Mouse (Mus musculus) stomach, postnatal 0 days (tissue): ENCODE results near the gene Clnk. TPM values are rescaled to one million over a fixed set of nuclear protein-coding genes. Genes with fewer than 3 reads are reported as not detected.

ENCODE experiments used
- ATAC-seq: fragments of 200-750 bp; cut with Nextera tagmentation; 2 replicates; pipeline ENCODE4 v1.8.0; 2017; ENCODE audit not compliant: low FRiP score, low TSS enrichment
- DNase-seq: peaks from one replicate; pipeline ENCODE4 v3.0.0-alpha.2; 2016; ENCODE audit warnings: low spot score
- H3K27ac ChIP-seq: fragments of 300-500 bp; sonication (generic); replicated peaks from 2 replicates; pipeline ENCODE4 v1.5.1; 2014; ENCODE audit warnings: mild to moderate bottlenecking, control low read depth
- H3K27me3 ChIP-seq: fragments of 300-500 bp; sonication (generic); 2 replicates; pipeline ENCODE4 v1.6.1; 2014; ENCODE audit warnings: low read length; ENCODE audit not compliant: control insufficient read depth, insufficient read depth
- H3K36me3 ChIP-seq: fragments of 300-500 bp; sonication (generic); 2 replicates; pipeline ENCODE4 v1.6.1; 2014; ENCODE audit warnings: low read length, mixed read lengths; ENCODE audit not compliant: control insufficient read depth, insufficient read depth
- H3K4me1 ChIP-seq: fragments of 300-500 bp; sonication (generic); replicated peaks from 2 replicates; pipeline ENCODE4 v1.6.1; 2014; ENCODE audit warnings: antibody characterized with exemption; ENCODE audit not compliant: control insufficient read depth, insufficient read depth
- H3K4me2 ChIP-seq: fragments of 300-500 bp; sonication (generic); replicated peaks from 2 replicates; pipeline ENCODE4 v1.6.1; 2014; ENCODE audit warnings: low read depth, mild to moderate bottlenecking, control low read depth, moderate library complexity
- H3K4me3 ChIP-seq: fragments of 300-500 bp; sonication (generic); 2 replicates; pipeline ENCODE4 v1.5.1; 2014; ENCODE audit warnings: low read depth, low read length, control low read depth
- H3K9ac ChIP-seq: fragments of 300-500 bp; sonication (generic); 2 replicates; pipeline ENCODE4 v1.6.1; 2014; ENCODE audit warnings: mild to moderate bottlenecking, low read length, control low read depth, mixed read lengths
- H3K9me3 ChIP-seq: fragments of 300-500 bp; sonication (generic); 2 replicates; pipeline ENCODE4 v1.6.1; 2016; ENCODE audit warnings: low read length; ENCODE audit not compliant: control insufficient read depth
- CTCF ChIP-seq: IDR thresholded peaks from 2 replicates; pipeline ENCODE4 v1.5.1; 2016; ENCODE audit warnings: antibody characterized with exemption, low read depth, mild to moderate bottlenecking, moderate library complexity
- EP300 ChIP-seq: optimal IDR thresholded peaks from 2 replicates; pipeline ENCODE3; 2016; ENCODE audit warnings: antibody characterized with exemption
- WGBS: fragments of 180-500 bp; shearing (Covaris S2); extraction: QIAGEN DNeasy Blood & Tissue Kit; methylation state at CpG from one replicate; pipeline ENCODE4 v1.1.7; 2014; 5-methylcytosine and 5-hydroxymethylcytosine counted together
- polyA plus RNA-seq: library from polyadenylated mRNA; unstranded; fragments of >200 nt; fragmentation: Nextera tagmentation; extraction: Ambion mirVana; gene quantifications from 2 replicates; pipeline ENCODE4 v1.2.1, GENCODE M21; 2015

The Clnk gene
- polyA plus RNA-seq, 1 experiment from 2014 or later, result 0.07 TPM

- H3K27ac ChIP-seq, result no peak overlapping the region
- TF ChIP-seq CTCF (no peak), EP300 (no peak)
- WGBS, result 40% methylated on average over 1 of the region's 1 CpGs
- H3K4me2 ChIP-seq, result no peak overlapping the region
- no peaks in the 10 kb centered on the region for H3K9me3 ChIP-seq
- DNase-seq (no peak), ATAC-seq (no peak)
- H3K4me3 ChIP-seq, result no peak overlapping the region
- no peaks in the 10 kb centered on the region for H3K4me1 ChIP-seq
- no peak overlapping the region for H3K9ac ChIP-seq
- no peaks in the 10 kb centered on the region for H3K36me3 ChIP-seq
- H3K27me3 ChIP-seq, result no peaks in the 10 kb centered on the region
Observed at GRCm38 (mm10) chr5:38874931-38875330, 1.7 kb downstream of the Clnk start.

GRCm38 (mm10) chr5:38872906-38873305, 3.7 kb downstream of the Clnk start:
- TF ChIP-seq EP300 (no peak), CTCF (no peak)
- ATAC-seq (no peak), DNase-seq (no peak)
- WGBS, result 96% methylated on average over 3 of the region's 3 CpGs
- H3K9ac ChIP-seq, result no peak overlapping the region
- no peaks in the 10 kb centered on the region for H3K27me3 ChIP-seq
- no peaks in the 10 kb centered on the region for H3K9me3 ChIP-seq
- no peak overlapping the region for H3K4me3 ChIP-seq
- no peaks in the 10 kb centered on the region for H3K4me1 ChIP-seq
- H3K4me2 ChIP-seq, result no peak overlapping the region
- H3K27ac ChIP-seq, result no peak overlapping the region
- no peaks in the 10 kb centered on the region for H3K36me3 ChIP-seq

GRCm38 (mm10) chr5:38871591-38871990, 5.0 kb downstream of the Clnk start:
- no peaks in the 10 kb centered on the region for H3K4me1 ChIP-seq
- no peak overlapping the region for H3K4me3 ChIP-seq
- TF ChIP-seq CTCF, result no peak
- TF ChIP-seq EP300, result no peak
- ATAC-seq (no peak), DNase-seq (no peak)
- no peak overlapping the region for H3K9ac ChIP-seq
- no peaks in the 10 kb centered on the region for H3K27me3 ChIP-seq
- H3K36me3 ChIP-seq, result no peaks in the 10 kb centered on the region
- H3K9me3 ChIP-seq, result no peaks in the 10 kb centered on the region
- 72% methylated on average over 2 of the region's 2 CpGs for WGBS
- H3K27ac ChIP-seq, result no peak overlapping the region
- H3K4me2 ChIP-seq, result no peak overlapping the region

GRCm38 (mm10) chr5:38870485-38870884, 6.1 kb downstream of the Clnk start:
- Histone ChIP-seq H3K9me3 (no peaks in the 10 kb centered on the region), H3K36me3 (no peaks in the 10 kb centered on the region), H3K27me3 (no peaks in the 10 kb centered on the region), H3K4me3 (no peak overlapping the region), H3K4me2 (no peak overlapping the region), H3K9ac (no peak overlapping the region), H3K4me1 (no peaks in the 10 kb centered on the region), H3K27ac (no peak overlapping the region)
- ATAC-seq (no peak), DNase-seq (no peak)
- no peak for TF ChIP-seq EP300
- no peak for TF ChIP-seq CTCF
- WGBS, result 73% methylated on average over 12 of the region's 12 CpGs

- H3K27ac ChIP-seq, result no peak overlapping the region
- WGBS, result 75% methylated on average over 9 of the region's 9 CpGs
- no peak overlapping the region for H3K9ac ChIP-seq
- no peak overlapping the region for H3K4me2 ChIP-seq
- ATAC-seq (no peak), DNase-seq (no peak)
- H3K36me3 ChIP-seq, result no peaks in the 10 kb centered on the region
- H3K9me3 ChIP-seq, result no peaks in the 10 kb centered on the region
- TF ChIP-seq EP300 (no peak), CTCF (no peak)
- H3K27me3 ChIP-seq, result no peaks in the 10 kb centered on the region
- no peaks in the 10 kb centered on the region for H3K4me1 ChIP-seq
- H3K4me3 ChIP-seq, result no peak overlapping the region
Observed at GRCm38 (mm10) chr5:38869976-38870375, 6.6 kb downstream of the Clnk start.

- WGBS, result 84% methylated on average over 6 of the region's 6 CpGs
- Histone ChIP-seq H3K4me2 (no peak overlapping the region), H3K9ac (no peak overlapping the region), H3K27ac (no peak overlapping the region), H3K27me3 (no peaks in the 10 kb centered on the region), H3K36me3 (no peaks in the 10 kb centered on the region), H3K9me3 (no peaks in the 10 kb centered on the region), H3K4me1 (no peaks in the 10 kb centered on the region), H3K4me3 (no peak overlapping the region)
- TF ChIP-seq EP300 (no peak), CTCF (no peak)
- ATAC-seq, result no peak
- DNase-seq, result no peak
Observed at GRCm38 (mm10) chr5:38864624-38865023, 12.0 kb downstream of the Clnk start.

- H3K4me3 ChIP-seq, result no peak overlapping the region
- no peak overlapping the region for H3K27ac ChIP-seq
- H3K4me2 ChIP-seq, result no peak overlapping the region
- no peaks in the 10 kb centered on the region for H3K9me3 ChIP-seq
- TF ChIP-seq CTCF (no peak), EP300 (no peak)
- no peaks in the 10 kb centered on the region for H3K4me1 ChIP-seq
- DNase-seq, result no peak
- 60% methylated on average over 3 of the region's 3 CpGs for WGBS
- ATAC-seq, result no peak
- no peaks in the 10 kb centered on the region for H3K36me3 ChIP-seq
- H3K9ac ChIP-seq, result no peak overlapping the region
- H3K27me3 ChIP-seq, result no peaks in the 10 kb centered on the region
Observed at GRCm38 (mm10) chr5:38863029-38863428, 13.6 kb downstream of the Clnk start.
